Mouse (Mus musculus): ENCODE measurements around the gene Fam186b. TPM values are rescaled to one million over a fixed set of nuclear protein-coding genes. Genes with fewer than 3 reads are reported as not detected.

The Fam186b gene
- polyA plus RNA-seq, 1 experiment from 2014 or later: not detected

- no peak overlapping the region for H3K4me2 ChIP-seq (ENCODE audit: low read depth)
- no peak overlapping the region for H3K27ac ChIP-seq (ENCODE audit: low read depth, low read length)
- ATAC-seq (ENCODE audit: insufficient read depth, low FRiP score, low TSS enrichment): no peak
- no peaks in the 10 kb centered on the region for H3K4me1 ChIP-seq (ENCODE audit: control insufficient read depth, insufficient read depth, low read length)
- H3K4me3 ChIP-seq (ENCODE audit: low read depth, low read length): no peak overlapping the region
- H3K27me3 ChIP-seq (ENCODE audit: control insufficient read depth, insufficient read depth, low read length): peaks cover 13% of the 10 kb centered on the region
- no peaks in the 10 kb centered on the region for H3K9me3 ChIP-seq (ENCODE audit: control insufficient read depth, low read length)
- no peak for DNase-seq (ENCODE audit: low spot score)
- no peaks in the 10 kb centered on the region for H3K36me3 ChIP-seq (ENCODE audit: control insufficient read depth, insufficient read depth, low read length)
- no peak overlapping the region for H3K9ac ChIP-seq (ENCODE audit: low read length)
- 68% methylated on average over 17 of the region's 17 CpGs for WGBS
Observed at GRCm38 (mm10) chr15:99233719-99234118, 62.0 kb downstream of the Fam186b start.

DNA sequence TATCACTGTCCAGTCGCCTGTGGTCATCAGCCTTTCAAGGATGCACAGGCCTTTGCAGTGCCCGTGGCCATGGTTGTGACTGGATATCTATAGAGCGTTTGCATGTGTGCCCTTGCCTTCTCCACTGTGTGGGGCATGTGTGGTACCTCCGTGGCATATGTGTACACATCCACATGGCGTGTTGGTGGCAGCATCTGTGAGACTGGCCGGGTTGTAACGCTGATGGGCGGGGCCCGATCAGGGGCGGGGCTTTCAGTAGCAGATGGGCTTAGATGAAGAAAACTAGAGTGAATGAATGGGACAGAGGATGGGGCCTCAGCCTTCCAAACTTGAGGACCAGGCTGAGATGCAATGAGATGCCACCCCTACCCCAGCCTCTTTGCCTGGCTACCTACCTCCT is 63.7 kb downstream of the Fam186b start:
- Histone ChIP-seq H3K4me2 (ENCODE audit: low read depth) (no peak overlapping the region), H3K27ac (ENCODE audit: low read depth, low read length) (no peak overlapping the region), H3K27me3 (ENCODE audit: control insufficient read depth, insufficient read depth, low read length) (peaks cover 30% of the 10 kb centered on the region), H3K9ac (ENCODE audit: low read length) (no peak overlapping the region), H3K9me3 (ENCODE audit: control insufficient read depth, low read length) (no peaks in the 10 kb centered on the region), H3K4me1 (ENCODE audit: control insufficient read depth, insufficient read depth, low read length) (no peaks in the 10 kb centered on the region), H3K4me3 (ENCODE audit: low read depth, low read length) (no peak overlapping the region), H3K36me3 (ENCODE audit: control insufficient read depth, insufficient read depth, low read length) (no peaks in the 10 kb centered on the region)
- no peak for DNase-seq (ENCODE audit: low spot score)
- ATAC-seq (ENCODE audit: insufficient read depth, low FRiP score, low TSS enrichment): no peak
- WGBS: 79% methylated on average over 10 of the region's 10 CpGs

DNA sequence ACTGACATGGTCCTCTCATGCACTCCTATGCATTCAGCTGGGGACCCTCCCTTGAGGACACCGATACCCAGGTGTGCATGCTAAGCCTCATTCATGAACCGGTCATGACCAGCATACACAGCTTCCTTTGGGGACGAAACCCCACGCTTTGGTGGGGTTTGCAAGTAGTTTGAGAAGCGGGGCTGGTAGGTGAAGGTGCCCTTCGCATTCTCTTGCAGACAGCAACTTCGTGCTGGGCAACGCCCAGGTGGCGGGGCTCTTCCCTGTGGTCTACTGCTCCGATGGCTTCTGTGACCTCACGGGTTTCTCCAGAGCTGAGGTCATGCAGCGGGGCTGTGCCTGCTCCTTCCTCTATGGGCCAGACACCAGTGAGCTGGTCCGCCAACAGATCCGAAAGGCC is 69.6 kb downstream of the Fam186b start:
- Histone ChIP-seq H3K27ac (ENCODE audit: low read depth, low read length) (no peak overlapping the region), H3K27me3 (ENCODE audit: control insufficient read depth, insufficient read depth, low read length) (peaks cover 88% of the 10 kb centered on the region), H3K4me3 (ENCODE audit: low read depth, low read length) (no peak overlapping the region), H3K9ac (ENCODE audit: low read length) (no peak overlapping the region), H3K4me2 (ENCODE audit: low read depth) (no peak overlapping the region), H3K36me3 (ENCODE audit: control insufficient read depth, insufficient read depth, low read length) (no peaks in the 10 kb centered on the region), H3K9me3 (ENCODE audit: control insufficient read depth, low read length) (no peaks in the 10 kb centered on the region), H3K4me1 (ENCODE audit: control insufficient read depth, insufficient read depth, low read length) (peaks cover 11% of the 10 kb centered on the region)
- 15% methylated on average over 14 of the region's 14 CpGs for WGBS
- DNase-seq (ENCODE audit: low spot score): no peak
- no peak for ATAC-seq (ENCODE audit: insufficient read depth, low FRiP score, low TSS enrichment)

DNA sequence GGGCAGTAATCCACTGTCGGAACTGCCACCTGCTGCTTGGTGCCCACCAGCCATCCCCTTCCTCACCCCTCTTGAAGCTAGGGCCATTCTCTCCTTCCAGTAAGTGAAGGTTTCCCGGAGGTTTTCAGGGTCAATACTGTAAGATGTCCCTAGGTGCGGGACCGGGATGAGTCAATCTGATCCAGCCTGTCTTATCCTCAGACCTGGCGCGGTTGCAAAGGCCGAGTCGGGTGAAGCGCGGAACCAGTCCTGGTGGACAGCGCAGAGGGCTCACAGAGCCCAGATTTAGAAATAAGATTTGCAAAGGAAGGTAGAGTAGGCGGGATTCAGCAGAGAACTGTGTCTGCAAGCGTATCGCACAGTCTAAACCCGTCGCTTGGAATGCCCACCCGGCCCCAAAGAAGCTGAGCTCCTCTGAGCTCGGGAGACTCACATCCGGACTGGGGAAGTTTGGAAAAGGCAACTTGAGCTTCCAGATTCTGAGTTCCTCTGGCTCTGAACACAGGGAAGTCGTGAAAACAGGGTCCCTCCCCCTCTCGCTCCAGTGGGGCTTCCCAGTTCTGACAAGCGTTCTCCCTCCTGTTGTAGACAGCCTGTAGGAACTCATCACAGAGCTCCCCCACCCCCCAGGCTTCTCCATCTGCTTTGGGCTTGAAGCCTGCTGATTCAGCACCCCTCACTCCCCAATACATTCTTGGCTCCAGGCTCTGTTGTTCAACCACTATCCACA is 70.4 kb downstream of the Fam186b start:
- Histone ChIP-seq H3K27me3 (ENCODE audit: control insufficient read depth, insufficient read depth, low read length) (peaks cover 85% of the 10 kb centered on the region), H3K4me1 (ENCODE audit: control insufficient read depth, insufficient read depth, low read length) (peaks cover 11% of the 10 kb centered on the region), H3K9me3 (ENCODE audit: control insufficient read depth, low read length) (no peaks in the 10 kb centered on the region), H3K27ac (ENCODE audit: low read depth, low read length) (no peak overlapping the region), H3K4me3 (ENCODE audit: low read depth, low read length) (peak overlapping the region; percentile 29; the same call in 1 of the 2 replicates), H3K9ac (ENCODE audit: low read length) (no peak overlapping the region), H3K36me3 (ENCODE audit: control insufficient read depth, insufficient read depth, low read length) (no peaks in the 10 kb centered on the region), H3K4me2 (ENCODE audit: low read depth) (no peak overlapping the region; the same call in 1 of the 2 replicates)
- DNase-seq (ENCODE audit: low spot score) (no peak), ATAC-seq (ENCODE audit: insufficient read depth, low FRiP score, low TSS enrichment) (no peak)
- WGBS: under 1% methylated on average over 22 of the region's 22 CpGs

- ATAC-seq (ENCODE audit: insufficient read depth, low FRiP score, low TSS enrichment) (no peak), DNase-seq (ENCODE audit: low spot score) (peak; percentile 58)
- H3K27me3 ChIP-seq (ENCODE audit: control insufficient read depth, insufficient read depth, low read length): peaks cover 83% of the 10 kb centered on the region
- no peak within 1 kb of the TSS for H3K27ac ChIP-seq (ENCODE audit: low read depth, low read length)
- no peaks in the 10 kb centered on the region for H3K36me3 ChIP-seq (ENCODE audit: control insufficient read depth, insufficient read depth, low read length)
- no peaks in the 10 kb centered on the region for H3K9me3 ChIP-seq (ENCODE audit: control insufficient read depth, low read length)
- peak within 1 kb of the TSS; percentile 29 for H3K4me3 ChIP-seq (ENCODE audit: low read depth, low read length)
- no peak within 1 kb of the TSS for H3K9ac ChIP-seq (ENCODE audit: low read length)
- H3K4me1 ChIP-seq (ENCODE audit: control insufficient read depth, insufficient read depth, low read length): peaks cover 11% of the 10 kb centered on the region
- peak within 1 kb of the TSS; percentile 43 for H3K4me2 ChIP-seq (ENCODE audit: low read depth)
- WGBS: under 1% methylated on average over 57 of the region's 66 CpGs
Observed at GRCm38 (mm10) chr15:99224208-99224911, 71.3 kb downstream of the Fam186b start, which contains the start of gene Kcnh3. TSS of gene Kcnh3 (plus strand) at chr15:99224861.

- Histone ChIP-seq H3K4me3 (ENCODE audit: low read depth, low read length) (peak overlapping the region; percentile 29), H3K27me3 (ENCODE audit: control insufficient read depth, insufficient read depth, low read length) (peaks cover 80% of the 10 kb centered on the region), H3K4me2 (ENCODE audit: low read depth) (peak overlapping the region; percentile 43), H3K36me3 (ENCODE audit: control insufficient read depth, insufficient read depth, low read length) (no peaks in the 10 kb centered on the region), H3K27ac (ENCODE audit: low read depth, low read length) (no peak overlapping the region), H3K9me3 (ENCODE audit: control insufficient read depth, low read length) (no peaks in the 10 kb centered on the region), H3K4me1 (ENCODE audit: control insufficient read depth, insufficient read depth, low read length) (peaks cover 11% of the 10 kb centered on the region), H3K9ac (ENCODE audit: low read length) (no peak overlapping the region)
- ATAC-seq (ENCODE audit: insufficient read depth, low FRiP score, low TSS enrichment): no peak
- DNase-seq (ENCODE audit: low spot score): peak; percentile 53
- under 1% methylated on average over 40 of the region's 46 CpGs for WGBS
Observed at GRCm38 (mm10) chr15:99223585-99224207, 72.0 kb downstream of the Fam186b start.

DNA sequence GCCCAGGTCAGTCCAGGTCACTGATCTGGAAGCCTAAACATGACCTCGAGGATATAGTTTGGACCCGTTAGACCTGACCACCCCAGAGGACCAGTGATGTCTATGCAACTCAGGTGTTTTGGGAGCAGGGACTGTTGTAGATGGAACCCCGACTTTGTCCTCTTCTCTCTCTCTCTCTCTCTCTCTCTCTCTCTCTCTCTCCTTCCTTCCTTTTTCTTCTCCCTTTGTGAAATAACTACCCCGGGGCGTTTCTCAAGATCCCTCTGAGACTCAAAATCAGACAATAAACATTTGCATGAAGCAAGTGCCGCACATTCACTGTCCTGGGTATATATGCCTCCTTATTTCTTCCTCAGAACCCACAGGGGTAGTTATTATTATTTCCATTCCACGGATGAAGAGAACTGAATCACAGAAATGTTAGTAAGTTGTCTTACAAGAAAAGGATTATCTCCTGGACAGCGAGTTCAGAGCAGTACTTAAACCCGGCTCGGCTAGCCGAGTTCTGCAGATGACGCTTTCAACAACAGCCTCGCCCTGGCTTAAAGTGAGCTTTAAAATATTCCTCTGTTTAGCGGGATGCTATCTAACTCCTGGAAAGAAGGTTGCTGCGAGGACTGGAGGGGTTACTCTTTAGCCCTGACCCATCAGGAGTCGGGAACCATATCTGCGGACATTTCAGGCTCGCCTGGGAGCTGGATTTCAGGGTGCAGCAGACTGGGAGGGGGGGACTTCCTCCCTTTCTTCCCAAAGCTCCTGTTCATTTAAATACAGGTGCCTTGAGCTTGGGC is 72.7 kb downstream of the Fam186b start:
- ATAC-seq (ENCODE audit: insufficient read depth, low FRiP score, low TSS enrichment): no peak
- peak; percentile 19 for DNase-seq (ENCODE audit: low spot score)
- H3K36me3 ChIP-seq (ENCODE audit: control insufficient read depth, insufficient read depth, low read length): no peaks in the 10 kb centered on the region
- peak overlapping the region; percentile 43 for H3K4me2 ChIP-seq (ENCODE audit: low read depth)
- H3K4me3 ChIP-seq (ENCODE audit: low read depth, low read length): peak overlapping the region; percentile 29
- H3K9me3 ChIP-seq (ENCODE audit: control insufficient read depth, low read length): no peaks in the 10 kb centered on the region
- peaks cover 11% of the 10 kb centered on the region for H3K4me1 ChIP-seq (ENCODE audit: control insufficient read depth, insufficient read depth, low read length)
- 7% methylated on average over 18 of the region's 18 CpGs for WGBS
- H3K27ac ChIP-seq (ENCODE audit: low read depth, low read length): no peak overlapping the region
- H3K9ac ChIP-seq (ENCODE audit: low read length): no peak overlapping the region
- peaks cover 73% of the 10 kb centered on the region for H3K27me3 ChIP-seq (ENCODE audit: control insufficient read depth, insufficient read depth, low read length)

DNA sequence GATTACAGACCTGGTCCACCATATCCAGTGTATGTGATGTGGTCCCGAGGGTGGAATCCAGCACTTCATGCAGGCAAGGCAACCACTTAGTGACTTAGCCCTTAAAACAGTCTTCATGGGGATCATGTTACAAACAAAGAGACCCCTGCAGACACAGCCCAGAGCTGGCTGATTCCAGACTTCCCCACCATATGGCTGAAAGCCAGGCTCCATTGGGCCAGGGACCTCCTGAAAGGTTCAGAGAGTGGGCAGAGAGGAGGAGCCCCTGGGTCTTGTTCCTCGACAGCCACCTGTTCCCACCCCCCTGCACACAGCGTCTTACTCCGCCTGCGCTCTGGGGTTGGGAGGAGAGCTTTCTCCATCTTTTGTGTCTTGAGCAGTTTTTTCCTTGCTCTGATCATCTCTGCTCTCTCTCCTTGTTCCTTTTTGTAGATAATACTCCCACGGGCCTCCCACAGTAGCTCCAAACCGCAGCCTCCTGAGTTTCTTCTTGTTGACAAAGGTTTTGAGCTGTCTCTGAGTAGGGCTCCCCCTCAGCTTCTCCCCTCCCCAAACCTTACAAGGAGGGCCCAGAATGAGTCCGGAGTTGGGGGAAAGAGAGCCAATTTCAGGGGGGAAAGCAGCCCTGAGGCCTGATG is 74.3 kb downstream of the Fam186b start:
- no peaks in the 10 kb centered on the region for H3K36me3 ChIP-seq (ENCODE audit: control insufficient read depth, insufficient read depth, low read length)
- ATAC-seq (ENCODE audit: insufficient read depth, low FRiP score, low TSS enrichment) (no peak), DNase-seq (ENCODE audit: low spot score) (peak; percentile 42)
- H3K27ac ChIP-seq (ENCODE audit: low read depth, low read length): no peak overlapping the region
- WGBS: 10% methylated on average over 8 of the region's 8 CpGs
- H3K9me3 ChIP-seq (ENCODE audit: control insufficient read depth, low read length): no peaks in the 10 kb centered on the region
- no peak overlapping the region for H3K9ac ChIP-seq (ENCODE audit: low read length)
- peaks cover 11% of the 10 kb centered on the region for H3K4me1 ChIP-seq (ENCODE audit: control insufficient read depth, insufficient read depth, low read length)
- peaks cover 58% of the 10 kb centered on the region for H3K27me3 ChIP-seq (ENCODE audit: control insufficient read depth, insufficient read depth, low read length)
- no peak overlapping the region for H3K4me2 ChIP-seq (ENCODE audit: low read depth)
- no peak overlapping the region for H3K4me3 ChIP-seq (ENCODE audit: low read depth, low read length)
